Mouse (Mus musculus): ENCODE data around the gene Tekt4. TPM values are rescaled to one million over a fixed set of nuclear protein-coding genes. Genes with fewer than 3 reads are reported as not detected.
A peak's percentile ranks its signal among the peaks of the same experiment; 100 is the strongest.

The Tekt4 gene
- 0.25 and 0.46 TPM in 2 replicates for polyA plus RNA-seq (2014; fragmentation: Nextera tagmentation; extraction: Ambion mirVana)

DNA sequence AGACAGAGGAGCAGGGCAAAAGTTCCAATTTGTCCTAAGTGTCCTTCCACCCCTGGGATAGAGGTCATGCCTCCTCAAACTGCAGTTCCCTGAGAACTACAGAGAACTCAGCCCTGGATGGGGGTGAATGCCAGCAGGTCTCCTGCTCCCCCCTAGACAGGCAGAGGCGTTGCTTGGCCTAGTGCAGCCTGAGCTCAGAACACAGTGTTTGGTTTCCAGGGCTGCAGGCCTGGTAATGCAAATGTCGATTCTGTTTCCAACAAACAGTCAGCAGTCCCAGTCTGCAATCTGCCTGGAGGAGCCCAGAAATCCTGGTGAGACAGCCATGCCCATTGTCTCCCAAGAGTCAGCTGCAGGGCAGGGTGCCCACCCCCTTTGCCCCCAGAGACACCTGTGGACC lies at the start of gene Tekt4:
TSS of gene Tekt4 (plus strand) at position 344 of the 400 bp plus-strand sequence.
- DNase-seq (ENCODE audit: low spot score) (no peak), ATAC-seq (ENCODE audit: insufficient read depth, low FRiP score, low TSS enrichment) (no peak)
- H3K9me3 ChIP-seq (ENCODE audit: control insufficient read depth, low read length), result no peaks in the 10 kb centered on the region
- H3K4me3 ChIP-seq (ENCODE audit: low read depth, low read length), result no peak within 1 kb of the TSS
- no peaks in the 10 kb centered on the region for H3K27me3 ChIP-seq (ENCODE audit: control insufficient read depth, insufficient read depth, low read length)
- H3K36me3 ChIP-seq (ENCODE audit: control insufficient read depth, insufficient read depth, low read length), result no peaks in the 10 kb centered on the region
- H3K4me2 ChIP-seq (ENCODE audit: low read depth), result no peak within 1 kb of the TSS
- 61% methylated on average over 2 of the region's 2 CpGs for WGBS
- H3K9ac ChIP-seq (ENCODE audit: low read length), result 0 out of 2 replicates have a peak within 1 kb of the TSS, but pooled peaks have one; percentile 15
- H3K27ac ChIP-seq (ENCODE audit: low read depth, low read length), result no peak within 1 kb of the TSS
- no peaks in the 10 kb centered on the region for H3K4me1 ChIP-seq (ENCODE audit: control insufficient read depth, insufficient read depth, low read length)

DNA sequence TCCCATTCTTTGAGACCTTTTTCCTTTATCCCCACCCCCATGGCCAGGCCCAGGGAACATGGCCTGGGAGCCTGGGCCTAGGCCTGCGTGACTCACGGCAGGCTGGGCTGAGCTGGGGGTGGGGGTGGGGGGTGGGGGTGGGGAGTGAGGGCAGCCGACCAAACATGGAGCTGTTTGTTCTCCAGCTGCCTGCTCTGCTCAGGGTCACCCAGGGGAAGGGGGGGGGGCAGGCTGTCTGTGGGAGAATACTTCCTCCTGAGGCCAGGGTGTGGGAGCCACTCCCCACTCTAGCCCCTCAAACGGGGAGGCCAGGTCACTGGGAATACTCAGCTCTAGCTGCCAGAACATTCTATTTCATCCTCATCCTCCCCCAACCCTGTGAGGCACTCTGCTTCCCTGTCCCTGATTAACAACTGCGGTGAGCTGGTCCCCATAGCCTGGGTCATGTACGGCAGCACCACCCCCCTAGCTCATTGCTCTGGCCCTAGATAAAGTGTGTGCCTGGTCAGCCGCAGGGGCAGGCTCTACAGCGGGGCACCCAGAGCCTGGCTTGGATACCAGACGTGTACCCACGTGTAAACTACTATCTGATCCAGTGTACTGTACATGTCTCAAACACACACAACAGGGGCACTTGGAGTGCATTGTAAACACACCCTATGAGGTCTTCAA lies 49.1 kb upstream of the Tekt4 start:
- H3K36me3 ChIP-seq (ENCODE audit: control insufficient read depth, insufficient read depth, low read length), result no peaks in the 10 kb centered on the region
- H3K4me1 ChIP-seq (ENCODE audit: control insufficient read depth, insufficient read depth, low read length), result peaks cover 38% of the 10 kb centered on the region
- H3K27ac ChIP-seq (ENCODE audit: low read depth, low read length), result peak overlapping the region; percentile 65
- no peaks in the 10 kb centered on the region for H3K27me3 ChIP-seq (ENCODE audit: control insufficient read depth, insufficient read depth, low read length)
- H3K9me3 ChIP-seq (ENCODE audit: control insufficient read depth, low read length), result no peaks in the 10 kb centered on the region
- no peak overlapping the region; the same call in 1 of the 2 replicates for H3K9ac ChIP-seq (ENCODE audit: low read length)
- 12% methylated on average over 10 of the region's 10 CpGs for WGBS
- DNase-seq (ENCODE audit: low spot score) (no peak), ATAC-seq (ENCODE audit: insufficient read depth, low FRiP score, low TSS enrichment) (peak; percentile 32; the same call in 1 of the 2 replicates)
- no peak overlapping the region for H3K4me3 ChIP-seq (ENCODE audit: low read depth, low read length)
- no peak overlapping the region for H3K4me2 ChIP-seq (ENCODE audit: low read depth)

DNA sequence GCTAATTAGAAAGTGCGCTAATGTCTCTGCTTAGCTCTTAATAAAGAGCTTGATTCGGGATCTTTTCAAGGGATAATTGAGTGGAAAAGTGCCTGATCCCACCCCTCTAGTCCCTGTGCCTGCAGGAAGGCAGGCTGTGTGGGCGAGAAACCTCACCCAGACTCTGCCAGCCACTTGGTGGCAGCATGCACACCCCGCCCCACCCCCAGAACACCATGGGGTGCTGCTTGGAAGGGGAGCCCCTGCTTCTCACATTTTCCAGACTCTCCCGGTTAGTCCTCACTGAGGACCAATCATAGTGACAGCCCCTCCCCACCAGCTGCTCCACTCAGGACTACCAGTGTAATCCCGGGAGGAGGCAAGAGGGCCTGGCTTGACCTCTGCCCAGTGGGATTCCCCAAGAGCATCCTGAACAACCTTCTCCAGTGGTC lies 48.4 kb upstream of the Tekt4 start:
- H3K9ac ChIP-seq (ENCODE audit: low read length), result no peak overlapping the region
- no peak for DNase-seq (ENCODE audit: low spot score)
- H3K9me3 ChIP-seq (ENCODE audit: control insufficient read depth, low read length), result no peaks in the 10 kb centered on the region
- H3K36me3 ChIP-seq (ENCODE audit: control insufficient read depth, insufficient read depth, low read length), result no peaks in the 10 kb centered on the region
- H3K27me3 ChIP-seq (ENCODE audit: control insufficient read depth, insufficient read depth, low read length), result no peaks in the 10 kb centered on the region
- 13% methylated on average over 6 of the region's 6 CpGs for WGBS
- H3K4me1 ChIP-seq (ENCODE audit: control insufficient read depth, insufficient read depth, low read length), result peaks cover 42% of the 10 kb centered on the region
- no peak overlapping the region for H3K4me3 ChIP-seq (ENCODE audit: low read depth, low read length)
- H3K4me2 ChIP-seq (ENCODE audit: low read depth), result no peak overlapping the region
- no peak for ATAC-seq (ENCODE audit: insufficient read depth, low FRiP score, low TSS enrichment)
- peak overlapping the region; percentile 65 for H3K27ac ChIP-seq (ENCODE audit: low read depth, low read length)

DNA sequence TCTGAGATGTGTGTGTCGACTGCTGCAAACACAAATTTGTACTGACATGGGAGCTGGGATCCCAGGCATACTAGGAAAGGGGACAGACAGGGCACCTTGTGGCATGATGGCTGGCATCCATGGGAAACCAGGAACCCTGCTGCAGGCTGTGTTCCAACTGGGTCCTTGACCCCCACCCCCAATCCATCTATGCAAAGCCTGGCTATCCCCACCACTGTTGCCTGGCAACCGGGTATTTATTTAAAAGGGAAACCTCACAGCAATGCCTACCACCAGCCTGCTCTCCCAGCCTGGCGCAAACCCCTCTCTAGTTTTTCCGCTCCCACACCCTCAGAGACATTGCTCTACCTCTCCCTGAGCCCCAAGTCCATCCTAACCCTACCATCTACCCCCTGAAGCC lies 47.1 kb upstream of the Tekt4 start:
- Histone ChIP-seq H3K4me1 (ENCODE audit: control insufficient read depth, insufficient read depth, low read length) (peaks cover 43% of the 10 kb centered on the region), H3K4me3 (ENCODE audit: low read depth, low read length) (no peak overlapping the region), H3K9ac (ENCODE audit: low read length) (no peak overlapping the region), H3K36me3 (ENCODE audit: control insufficient read depth, insufficient read depth, low read length) (no peaks in the 10 kb centered on the region), H3K9me3 (ENCODE audit: control insufficient read depth, low read length) (no peaks in the 10 kb centered on the region), H3K27ac (ENCODE audit: low read depth, low read length) (no peak overlapping the region), H3K27me3 (ENCODE audit: control insufficient read depth, insufficient read depth, low read length) (no peaks in the 10 kb centered on the region), H3K4me2 (ENCODE audit: low read depth) (no peak overlapping the region)
- ATAC-seq (ENCODE audit: insufficient read depth, low FRiP score, low TSS enrichment) (no peak), DNase-seq (ENCODE audit: low spot score) (no peak)
- WGBS, result 71% methylated on average over 4 of the region's 4 CpGs

DNA sequence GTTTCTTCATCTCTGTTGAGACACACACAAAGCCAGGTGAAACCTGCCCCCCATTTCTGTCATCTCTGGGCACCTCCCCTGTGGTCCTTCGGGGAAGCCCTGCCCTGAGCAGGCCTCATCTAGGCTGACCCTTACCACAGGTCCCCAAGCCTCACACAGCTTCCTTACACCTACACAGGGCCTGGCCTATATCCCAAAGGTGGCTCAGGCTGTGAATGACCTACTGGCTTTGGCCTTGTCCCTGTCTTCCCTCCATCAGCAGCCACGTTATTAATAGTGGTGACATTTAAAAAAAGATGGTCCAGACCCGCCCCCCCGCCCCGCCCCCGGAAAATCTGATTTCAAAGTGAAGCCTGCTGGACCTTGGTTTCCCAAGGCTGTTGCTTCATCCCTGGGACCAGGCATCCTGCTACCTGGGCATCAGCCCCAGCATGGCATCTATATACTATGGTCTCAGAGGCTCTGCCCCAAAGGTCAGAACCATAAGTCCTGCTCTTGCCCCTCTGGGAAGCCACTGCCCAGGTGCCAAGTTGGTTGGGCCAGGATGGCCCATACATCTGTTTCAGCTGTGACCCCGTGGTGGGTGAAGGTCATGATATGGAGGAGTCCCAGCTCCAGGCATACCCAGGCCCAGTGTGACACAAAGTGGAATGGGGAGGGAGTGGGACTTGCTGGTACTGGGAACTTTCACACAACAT lies 46.0 kb upstream of the Tekt4 start:
- DNase-seq (ENCODE audit: low spot score) (no peak), ATAC-seq (ENCODE audit: insufficient read depth, low FRiP score, low TSS enrichment) (no peak)
- Histone ChIP-seq H3K4me3 (ENCODE audit: low read depth, low read length) (no peak overlapping the region), H3K27me3 (ENCODE audit: control insufficient read depth, insufficient read depth, low read length) (no peaks in the 10 kb centered on the region), H3K9me3 (ENCODE audit: control insufficient read depth, low read length) (no peaks in the 10 kb centered on the region), H3K4me1 (ENCODE audit: control insufficient read depth, insufficient read depth, low read length) (peaks cover 43% of the 10 kb centered on the region), H3K36me3 (ENCODE audit: control insufficient read depth, insufficient read depth, low read length) (no peaks in the 10 kb centered on the region), H3K9ac (ENCODE audit: low read length) (no peak overlapping the region), H3K4me2 (ENCODE audit: low read depth) (no peak overlapping the region), H3K27ac (ENCODE audit: low read depth, low read length) (no peak overlapping the region)
- WGBS, result 82% methylated on average over 7 of the region's 7 CpGs

DNA sequence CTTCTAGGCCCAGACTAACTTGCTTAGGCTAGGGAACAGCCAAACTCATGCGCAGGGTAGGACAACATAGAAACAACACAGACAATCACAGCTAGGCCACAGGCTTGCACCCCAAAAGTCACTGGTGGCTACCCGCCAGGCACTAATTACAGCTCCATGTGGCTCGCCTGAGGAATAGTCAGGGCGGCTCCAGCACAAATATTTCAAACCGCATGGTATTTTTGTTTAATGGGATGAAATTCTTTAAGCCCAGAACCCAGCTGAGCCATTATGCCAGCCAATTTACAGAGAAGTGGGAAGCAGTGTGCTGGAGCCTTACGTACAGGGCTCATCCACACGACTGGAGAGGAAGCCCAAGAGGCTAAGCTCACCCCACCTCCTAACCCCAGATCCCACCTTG lies 44.8 kb upstream of the Tekt4 start:
- H3K4me2 ChIP-seq (ENCODE audit: low read depth), result no peak overlapping the region
- no peak overlapping the region for H3K4me3 ChIP-seq (ENCODE audit: low read depth, low read length)
- H3K9ac ChIP-seq (ENCODE audit: low read length), result no peak overlapping the region
- no peaks in the 10 kb centered on the region for H3K36me3 ChIP-seq (ENCODE audit: control insufficient read depth, insufficient read depth, low read length)
- H3K27me3 ChIP-seq (ENCODE audit: control insufficient read depth, insufficient read depth, low read length), result no peaks in the 10 kb centered on the region
- H3K27ac ChIP-seq (ENCODE audit: low read depth, low read length), result no peak overlapping the region
- DNase-seq (ENCODE audit: low spot score), result no peak
- 73% methylated on average over 7 of the region's 7 CpGs for WGBS
- H3K4me1 ChIP-seq (ENCODE audit: control insufficient read depth, insufficient read depth, low read length), result peaks cover 41% of the 10 kb centered on the region
- H3K9me3 ChIP-seq (ENCODE audit: control insufficient read depth, low read length), result no peaks in the 10 kb centered on the region
- no peak for ATAC-seq (ENCODE audit: insufficient read depth, low FRiP score, low TSS enrichment)

DNA sequence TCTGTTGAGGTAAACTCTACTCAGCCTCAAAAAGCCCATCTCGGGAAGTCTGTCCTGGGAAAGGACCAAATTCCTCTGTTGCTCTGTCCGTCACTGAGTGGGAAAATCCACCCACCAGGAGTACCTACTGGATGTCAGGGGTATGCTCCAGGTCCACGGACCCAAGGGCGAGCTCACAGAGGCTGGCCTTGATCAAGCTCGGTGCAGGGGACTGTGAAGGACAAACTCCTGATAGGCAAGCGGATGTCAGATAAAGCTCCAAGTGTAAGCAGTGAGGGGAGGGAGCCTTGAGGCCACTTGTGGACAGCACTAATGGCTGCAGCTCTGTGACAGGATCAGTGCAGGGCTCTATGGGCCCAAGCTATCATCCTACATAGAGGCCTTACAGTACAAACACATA lies 44.2 kb upstream of the Tekt4 start:
- Histone ChIP-seq H3K27ac (ENCODE audit: low read depth, low read length) (no peak overlapping the region), H3K27me3 (ENCODE audit: control insufficient read depth, insufficient read depth, low read length) (no peaks in the 10 kb centered on the region), H3K4me1 (ENCODE audit: control insufficient read depth, insufficient read depth, low read length) (peaks cover 40% of the 10 kb centered on the region), H3K4me2 (ENCODE audit: low read depth) (no peak overlapping the region), H3K9ac (ENCODE audit: low read length) (no peak overlapping the region), H3K4me3 (ENCODE audit: low read depth, low read length) (no peak overlapping the region), H3K9me3 (ENCODE audit: control insufficient read depth, low read length) (no peaks in the 10 kb centered on the region), H3K36me3 (ENCODE audit: control insufficient read depth, insufficient read depth, low read length) (no peaks in the 10 kb centered on the region)
- 80% methylated on average over 6 of the region's 6 CpGs for WGBS
- ATAC-seq (ENCODE audit: insufficient read depth, low FRiP score, low TSS enrichment), result no peak
- no peak for DNase-seq (ENCODE audit: low spot score)

DNA sequence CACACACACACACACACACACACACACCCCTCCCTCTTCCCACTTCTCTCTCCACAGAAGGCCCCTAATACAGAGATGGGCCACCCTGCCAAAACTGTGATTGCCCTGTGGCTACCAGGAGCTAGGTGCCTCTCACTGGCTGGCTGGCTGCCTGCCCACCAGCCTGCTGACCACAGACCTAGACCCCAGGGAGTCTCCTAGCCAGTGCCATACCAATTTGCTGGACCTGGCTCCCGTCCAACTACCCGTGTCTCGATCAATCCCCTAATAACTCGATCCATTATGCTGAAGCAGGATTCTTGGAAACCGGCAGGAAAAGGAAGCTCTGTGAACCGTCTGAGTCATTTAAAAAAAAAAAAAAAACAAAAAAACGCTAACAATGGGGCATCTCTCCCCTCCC lies 43.6 kb upstream of the Tekt4 start:
- Histone ChIP-seq H3K27ac (ENCODE audit: low read depth, low read length) (no peak overlapping the region), H3K4me2 (ENCODE audit: low read depth) (no peak overlapping the region), H3K9me3 (ENCODE audit: control insufficient read depth, low read length) (no peaks in the 10 kb centered on the region), H3K4me3 (ENCODE audit: low read depth, low read length) (no peak overlapping the region), H3K9ac (ENCODE audit: low read length) (no peak overlapping the region), H3K4me1 (ENCODE audit: control insufficient read depth, insufficient read depth, low read length) (peaks cover 40% of the 10 kb centered on the region), H3K36me3 (ENCODE audit: control insufficient read depth, insufficient read depth, low read length) (no peaks in the 10 kb centered on the region), H3K27me3 (ENCODE audit: control insufficient read depth, insufficient read depth, low read length) (no peaks in the 10 kb centered on the region)
- DNase-seq (ENCODE audit: low spot score), result no peak
- no peak for ATAC-seq (ENCODE audit: insufficient read depth, low FRiP score, low TSS enrichment)
- 67% methylated on average over 7 of the region's 7 CpGs for WGBS

DNA sequence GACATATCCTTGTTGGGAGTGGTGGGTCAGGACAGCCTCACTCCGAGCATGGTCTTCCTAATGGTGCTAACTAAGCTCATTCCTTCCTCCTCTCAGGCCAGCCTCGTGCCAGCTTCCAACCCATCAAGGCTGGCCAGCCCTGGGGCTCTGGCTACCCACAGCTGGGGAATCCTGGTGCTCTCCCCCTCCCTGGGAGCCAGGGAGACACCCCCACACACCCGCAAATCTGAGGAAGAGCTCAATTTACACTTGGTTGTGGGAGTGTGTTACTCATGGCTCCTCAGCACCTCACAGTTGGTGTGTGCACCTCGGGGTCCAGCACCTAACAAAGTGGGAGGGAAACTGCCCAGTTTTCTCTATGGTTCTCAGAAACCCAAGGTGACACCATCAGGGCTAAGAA lies 43.2 kb upstream of the Tekt4 start:
- no peak overlapping the region for H3K4me3 ChIP-seq (ENCODE audit: low read depth, low read length)
- H3K36me3 ChIP-seq (ENCODE audit: control insufficient read depth, insufficient read depth, low read length), result no peaks in the 10 kb centered on the region
- ATAC-seq (ENCODE audit: insufficient read depth, low FRiP score, low TSS enrichment) (no peak), DNase-seq (ENCODE audit: low spot score) (no peak)
- H3K9ac ChIP-seq (ENCODE audit: low read length), result no peak overlapping the region
- H3K4me2 ChIP-seq (ENCODE audit: low read depth), result no peak overlapping the region
- WGBS, result 69% methylated on average over 4 of the region's 4 CpGs
- H3K27me3 ChIP-seq (ENCODE audit: control insufficient read depth, insufficient read depth, low read length), result no peaks in the 10 kb centered on the region
- peaks cover 40% of the 10 kb centered on the region for H3K4me1 ChIP-seq (ENCODE audit: control insufficient read depth, insufficient read depth, low read length)
- no peaks in the 10 kb centered on the region for H3K9me3 ChIP-seq (ENCODE audit: control insufficient read depth, low read length)
- H3K27ac ChIP-seq (ENCODE audit: low read depth, low read length), result no peak overlapping the region
